Mouse (Mus musculus) gastrocnemius, adult 18-20 months (tissue): ENCODE measurements at regions not wholly inside any gene's neighbourhood (a gene's known extent, or its start where the extent isn't known, plus 50 kb on each side); places are given as distances from the start of the nearest gene placed in this dataset.

Source experiments
- DNase-seq: peaks from one replicate; pipeline ENCODE4 v3.0.0; 2021; ENCODE audit warnings: low spot score

DNA sequence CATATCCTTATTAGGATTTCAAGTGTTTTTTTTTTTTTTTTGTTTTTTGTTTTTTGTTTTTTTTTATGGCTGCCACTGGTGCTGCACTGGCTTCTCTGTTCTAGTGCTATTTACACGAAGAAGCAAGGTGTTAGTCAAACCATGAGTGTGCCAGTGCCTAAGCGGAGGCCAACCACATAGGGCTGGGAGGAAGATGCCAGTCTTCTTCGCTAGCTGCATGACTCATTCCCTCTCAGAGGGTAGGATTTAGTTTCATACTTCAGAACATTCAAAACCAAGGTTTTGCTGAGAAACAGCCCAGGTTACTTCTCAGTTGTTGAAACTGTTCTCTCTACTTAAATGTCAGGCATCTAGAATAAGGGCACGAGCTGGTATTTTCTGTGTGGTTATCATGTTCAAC is 72.6 kb downstream of the Icos start:
- DNase-seq = no peak

DNA sequence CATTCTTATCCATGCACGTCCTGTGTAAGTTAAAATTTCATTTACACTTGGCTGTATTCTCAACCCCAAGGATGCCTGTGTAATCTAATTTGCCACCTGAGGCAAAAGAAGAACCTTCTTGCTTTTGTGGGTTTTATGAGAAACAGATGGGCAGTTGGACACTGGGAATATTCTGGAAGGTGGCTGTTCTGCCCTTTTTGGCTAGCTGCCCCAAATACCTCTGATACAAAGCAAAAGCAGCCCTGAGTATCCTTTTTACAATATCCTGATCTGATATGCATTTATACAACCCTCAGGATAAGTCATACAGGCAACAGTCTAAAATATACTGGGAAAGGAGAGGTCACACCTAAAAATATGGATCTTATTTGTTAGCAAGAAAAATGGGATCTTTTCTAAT is 75.9 kb downstream of the Icos start:
- no peak for DNase-seq

- no peak for DNase-seq
Observed at GRCm38 (mm10) chr1:61054391-61054790, 76.7 kb downstream of the Icos start.

GRCm38 (mm10) chr1:61055176-61055575 is 77.4 kb downstream of the Icos start:
- DNase-seq = peak; percentile 32

GRCm38 (mm10) chr1:61059910-61060536 is 82.3 kb downstream of the Icos start:
- DNase-seq = no peak

- no peak for DNase-seq
Observed at GRCm38 (mm10) chr1:61061892-61062460, 84.2 kb downstream of the Icos start.

DNA sequence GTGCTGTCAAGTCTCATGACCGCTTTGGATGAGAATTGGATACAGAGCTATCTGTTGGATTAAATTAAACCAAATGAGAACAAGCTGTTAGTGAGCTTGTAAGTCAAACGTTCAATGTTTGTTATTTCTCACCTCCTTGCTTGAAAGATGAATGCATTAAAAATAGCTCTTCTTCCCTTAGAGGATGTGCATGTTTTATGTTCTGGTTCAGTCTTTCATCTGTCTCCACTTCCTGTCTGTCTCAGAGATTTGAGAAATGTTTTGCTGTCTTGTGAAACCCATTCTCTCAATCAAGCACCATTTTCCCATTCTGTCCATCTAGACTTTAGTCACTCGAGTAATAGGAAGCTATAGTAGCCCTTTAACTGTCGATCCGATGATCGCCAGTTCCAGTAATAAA is 90.4 kb downstream of the Icos start:
- no peak for DNase-seq

GRCm38 (mm10) chr1:61074127-61074526 is 96.4 kb downstream of the Icos start:
- DNase-seq = no peak

DNA sequence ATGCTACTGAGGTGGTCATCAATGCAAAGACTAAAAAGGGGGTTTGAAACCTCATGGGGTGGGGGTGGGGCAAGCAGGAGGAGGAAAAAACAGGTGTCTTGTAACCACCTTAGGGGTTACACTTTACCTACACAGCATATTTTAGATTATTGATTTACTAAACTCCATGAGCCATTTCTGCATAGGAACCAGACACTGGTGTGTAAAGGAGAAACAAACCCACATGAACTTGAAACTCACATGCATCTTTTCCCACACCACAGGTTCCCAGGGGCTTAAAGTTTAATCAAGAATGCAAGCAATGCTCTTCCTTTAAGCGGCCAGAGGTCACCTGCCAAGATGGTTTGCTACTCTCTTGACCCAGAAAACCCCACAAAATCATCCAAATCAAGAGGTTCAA is 97.6 kb downstream of the Icos start:
- DNase-seq = no peak

DNA sequence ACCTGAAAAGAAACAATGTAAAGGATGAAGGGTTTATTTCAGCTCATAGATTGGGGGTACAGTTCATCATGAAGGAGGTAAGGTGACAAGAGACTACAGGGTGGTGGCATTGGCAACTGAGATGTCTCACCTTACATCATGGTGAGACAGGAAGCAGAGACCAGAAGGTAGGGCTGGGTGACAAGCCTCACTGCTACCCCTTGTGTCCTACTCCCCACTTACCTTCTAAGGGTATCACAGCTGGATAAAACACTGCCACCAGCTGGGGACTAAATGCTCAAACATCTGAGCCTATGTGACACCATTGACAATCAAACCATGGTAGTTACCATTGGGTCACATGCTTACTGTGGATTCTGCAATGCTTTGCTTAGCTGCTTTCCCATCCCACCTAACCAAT is 107.0 kb downstream of the Icos start:
- no peak for DNase-seq

DNA sequence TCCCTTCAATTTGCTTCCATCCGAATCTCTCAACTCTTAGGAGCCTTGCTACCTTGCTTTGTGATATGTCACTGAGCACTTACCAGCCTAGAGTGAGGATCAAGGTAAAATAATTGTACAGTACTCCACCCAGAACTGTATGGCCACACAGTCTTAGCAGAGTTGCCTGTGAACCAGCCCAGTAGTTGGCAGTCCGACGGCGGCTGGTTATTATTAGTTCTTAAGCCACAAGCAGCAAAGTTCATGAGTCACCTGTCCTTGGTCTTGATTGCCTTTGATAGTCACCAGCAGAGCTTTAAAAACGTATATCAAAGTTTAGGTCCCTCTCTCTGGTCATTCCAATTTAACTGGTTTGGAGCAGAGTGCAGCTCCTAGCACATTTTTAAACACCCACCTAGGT is 109.1 kb downstream of the Icos start:
- DNase-seq = no peak

- DNase-seq = no peak
Observed at GRCm38 (mm10) chr1:61090801-61091200, 113.1 kb downstream of the Icos start.

- DNase-seq = no peak
Observed at GRCm38 (mm10) chr1:61095481-61096165, 117.9 kb downstream of the Icos start.

GRCm38 (mm10) chr1:61099341-61099740 is 121.6 kb downstream of the Icos start:
- DNase-seq = no peak

DNA sequence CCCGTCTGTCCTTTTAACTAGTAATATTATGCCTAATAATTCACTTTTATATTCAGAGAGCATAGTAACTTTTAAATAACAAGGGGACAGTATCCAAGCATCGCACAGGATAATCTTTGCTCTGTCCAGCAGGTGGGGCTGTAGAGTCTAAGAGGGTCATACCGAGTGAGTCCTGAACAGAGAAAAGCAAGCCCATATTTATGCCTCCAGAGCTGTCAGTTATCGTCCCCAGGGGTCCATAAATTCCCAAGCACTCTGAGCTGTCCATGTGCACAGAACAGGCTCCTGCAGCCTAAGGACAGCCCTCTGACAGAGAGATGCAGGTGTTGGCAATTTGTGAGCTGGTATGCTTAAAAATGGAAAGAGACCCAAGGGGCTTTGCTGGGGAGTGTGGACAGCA is 124.0 kb downstream of the Icos start:
- DNase-seq = peak; percentile 14

GRCm38 (mm10) chr1:61102346-61102745 is 124.6 kb downstream of the Icos start:
- no peak for DNase-seq

DNA sequence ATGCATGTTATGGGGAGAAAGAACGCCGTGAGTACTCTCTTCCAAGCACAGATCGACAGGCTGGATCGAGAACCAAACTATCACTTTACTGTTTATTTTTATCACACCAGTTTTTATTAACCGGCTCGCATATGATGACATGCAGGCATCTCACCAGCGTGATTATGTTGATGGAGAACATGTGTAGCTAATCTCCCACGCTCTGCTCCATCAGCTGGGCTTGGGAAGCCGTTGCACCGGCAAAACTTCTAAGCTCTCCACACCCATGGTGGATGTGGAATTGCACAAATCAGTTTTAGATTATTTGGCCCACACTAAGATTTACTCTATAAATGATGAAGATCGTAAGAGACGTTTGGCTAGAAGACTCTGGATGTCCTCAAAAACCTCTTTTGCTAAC is 125.9 kb downstream of the Icos start:
- no peak for DNase-seq

DNA sequence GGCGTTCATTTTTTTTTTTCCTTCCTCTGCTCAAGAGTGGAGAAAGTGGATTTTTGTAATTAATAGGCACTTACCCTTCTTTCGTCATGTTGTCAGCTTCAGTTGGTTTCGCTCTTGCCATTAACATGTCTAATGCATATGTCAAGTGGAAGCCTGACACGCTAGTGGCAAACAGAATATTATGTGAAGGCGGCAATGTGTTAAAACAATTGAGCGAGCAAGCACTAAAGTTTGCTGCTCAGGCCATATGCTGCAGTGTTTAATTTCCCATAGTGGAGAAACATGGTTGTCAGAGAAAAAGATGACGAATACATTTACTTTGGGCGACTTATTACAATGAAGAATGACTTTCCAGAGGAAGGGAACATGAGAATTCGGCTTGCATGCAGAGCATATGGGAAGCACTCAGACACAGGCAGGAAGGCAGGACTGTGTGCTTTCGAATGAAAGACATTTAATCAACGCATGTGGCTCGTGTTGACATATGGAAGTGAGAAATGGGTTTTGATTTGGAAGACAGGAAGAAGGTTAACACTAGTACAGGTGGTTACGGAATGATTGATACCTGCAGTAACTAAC is 134.1 kb downstream of the Icos start:
- DNase-seq = no peak

DNA sequence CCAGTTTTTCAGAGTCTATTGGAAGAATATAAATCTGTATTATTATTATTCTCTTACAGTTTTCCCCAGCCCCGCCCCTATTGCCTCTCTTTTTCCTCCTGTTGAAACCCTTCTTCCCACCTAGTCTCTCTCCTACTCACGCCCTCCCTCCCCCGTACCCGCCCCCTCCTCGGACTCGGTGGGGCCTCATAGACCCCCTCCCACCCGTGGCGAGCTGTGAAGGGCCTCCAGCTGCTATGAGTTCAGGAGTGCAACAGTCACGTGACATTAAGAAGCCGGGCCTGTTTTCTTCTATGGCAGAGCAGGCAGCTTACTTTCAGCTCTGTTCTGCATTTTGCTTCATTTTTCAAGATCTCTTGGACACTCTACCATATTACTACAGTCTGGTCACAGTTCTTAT is 139.8 kb downstream of the Icos start:
- DNase-seq = no peak

- DNase-seq = no peak
Observed at GRCm38 (mm10) chr1:61118071-61118470, 140.3 kb downstream of the Icos start.

DNA sequence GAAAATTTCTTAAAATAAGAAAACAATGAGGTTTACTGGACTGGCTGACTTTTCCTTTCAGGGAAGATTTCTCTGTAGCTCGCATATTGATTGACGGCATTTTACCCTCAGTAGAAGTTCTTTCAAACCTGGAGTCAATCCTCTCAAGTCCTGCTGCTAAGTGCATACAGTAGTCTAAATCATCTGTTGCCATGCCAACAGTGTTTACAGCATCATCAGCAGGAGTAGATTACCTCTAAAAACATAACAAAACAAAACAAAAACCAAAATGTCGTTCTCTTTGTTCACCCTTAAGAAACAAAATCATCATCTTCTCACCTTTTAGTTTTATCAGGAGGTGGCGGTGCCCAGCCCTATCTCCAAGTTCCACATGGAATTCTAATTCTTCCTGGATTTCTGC is 143.8 kb downstream of the Icos start:
- no peak for DNase-seq

- DNase-seq = no peak
Observed at GRCm38 (mm10) chr1:61125127-61125526, 147.4 kb downstream of the Icos start.
